Mouse (Mus musculus): ENCODE measurements around the gene BC048679.

DNA sequence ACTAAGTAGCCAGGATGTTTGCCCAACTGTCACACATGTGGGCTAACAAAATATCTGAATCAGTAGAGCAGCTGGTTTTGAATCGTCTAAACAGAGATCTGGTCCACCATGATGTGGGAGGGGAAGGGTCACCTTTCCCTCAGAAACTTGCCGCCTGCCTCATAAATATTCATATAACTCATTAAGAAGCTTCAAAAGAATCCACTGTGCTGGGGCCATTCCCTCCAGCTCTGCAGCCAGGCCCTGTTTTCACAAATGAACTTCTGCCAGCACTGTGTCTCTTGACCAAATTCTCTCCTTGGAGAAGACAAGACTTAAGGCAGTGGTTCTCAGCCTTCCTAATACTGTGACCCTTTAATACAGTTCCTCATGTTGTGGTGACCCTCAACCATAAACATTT, 41.5 kb upstream of the BC048679 start:
- TF ChIP-seq FOSL1 (IDR thresholded peaks at IDR 0.05; ENCODE audit: insufficient read depth, low read length, poor library complexity, severe bottlenecking) (no peak), CTCF (IDR thresholded peaks at IDR 0.05; ENCODE audit: control insufficient read depth, insufficient read depth, insufficient read length) (no peak), MAX (IDR thresholded peaks at IDR 0.05) (no peak)
